Mouse (Mus musculus): ENCODE measurements around the gene Trak2.

DNA sequence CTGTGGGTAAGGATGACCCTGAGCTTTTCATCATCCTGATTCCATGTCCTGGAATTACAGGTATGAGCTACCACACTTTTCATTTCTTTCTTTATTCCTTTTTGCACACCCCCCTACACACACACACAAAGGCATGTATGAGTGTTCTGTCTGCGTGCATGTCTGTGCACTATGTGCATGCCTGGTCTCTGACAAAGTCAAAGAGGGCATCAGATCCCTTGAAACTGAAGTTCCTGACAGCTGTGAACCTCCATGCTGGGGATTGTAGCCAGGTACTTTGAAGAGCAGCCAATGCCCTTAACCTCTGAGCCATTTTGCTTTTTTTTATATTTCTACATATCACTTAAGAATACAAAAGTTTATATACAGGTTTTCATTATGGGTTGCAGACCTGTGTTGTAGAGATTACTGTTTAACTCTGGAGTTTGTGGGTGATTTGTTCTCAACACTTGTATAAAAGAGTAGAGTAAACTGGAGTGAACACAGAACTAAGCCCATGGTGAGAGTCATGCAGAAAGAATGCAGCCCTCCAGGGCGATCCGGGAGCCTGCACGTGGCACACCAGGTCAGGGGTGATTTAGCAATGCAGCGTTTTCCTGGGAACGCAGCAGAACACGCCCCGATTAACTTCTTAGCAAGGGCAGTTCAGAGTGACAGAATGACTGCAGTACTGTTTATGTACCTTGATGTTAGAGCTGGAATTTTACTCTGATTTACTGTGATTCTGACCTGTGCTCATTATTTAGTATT is 22.2 kb downstream of the Trak2 start:
- TF ChIP-seq POLR2A (IDR thresholded peaks at IDR 0.05; ENCODE audit: borderline replicate concordance, control insufficient read depth, low read depth, low read length) (no peak), CTCF (IDR thresholded peaks at IDR 0.05; ENCODE audit: control insufficient read depth, insufficient read depth, low read length) (no peak)

All from bone marrow, adult 2 months (tissue).